Mouse (Mus musculus) kidney, embryonic 16.5 days (tissue): Measurements from ENCODE around the gene Pam. TPM values are rescaled to one million over a fixed set of nuclear protein-coding genes. Genes with fewer than 3 reads are reported as not detected.

Source experiments
- ATAC-seq: fragments of 200-750 bp; cut with Nextera tagmentation; 2 replicates; pipeline ENCODE4 v1.8.0; 2017; ENCODE audit warnings: moderate TSS enrichment; ENCODE audit not compliant: low FRiP score, low TSS enrichment
- H3K27ac ChIP-seq: fragments of 300-500 bp; sonication (generic); 2 replicates; pipeline ENCODE4 v1.5.1; 2014; ENCODE audit warnings: low read length
- H3K27me3 ChIP-seq: fragments of 300-500 bp; sonication (generic); 2 replicates; pipeline ENCODE4 v1.6.1; 2014; ENCODE audit warnings: low read length, control low read depth, mixed read lengths; ENCODE audit not compliant: insufficient read depth
- H3K36me3 ChIP-seq: fragments of 300-500 bp; sonication (generic); 2 replicates; pipeline ENCODE4 v1.6.1; 2014; ENCODE audit warnings: low read length, control low read depth, mixed read lengths; ENCODE audit not compliant: insufficient read depth
- H3K4me1 ChIP-seq: fragments of 300-500 bp; sonication (generic); 2 replicates; pipeline ENCODE4 v1.6.1; 2014; ENCODE audit warnings: low read length, control low read depth, mixed read lengths; ENCODE audit not compliant: insufficient read depth
- H3K4me2 ChIP-seq: fragments of 300-500 bp; sonication (generic); replicated peaks from 2 replicates; pipeline ENCODE4 v1.6.1; 2014; ENCODE audit warnings: low read depth, low read length
- H3K4me3 ChIP-seq: fragments of 300-500 bp; sonication (generic); 2 replicates; pipeline ENCODE4 v1.5.1; 2014; ENCODE audit warnings: mild to moderate bottlenecking, low read length
- H3K9ac ChIP-seq: fragments of 300-500 bp; sonication (generic); replicated peaks from 2 replicates; pipeline ENCODE4 v1.6.1; 2014; ENCODE audit warnings: low read length
- H3K9me3 ChIP-seq: fragments of 300-500 bp; sonication (generic); 2 replicates; pipeline ENCODE4 v1.6.1; 2016; ENCODE audit warnings: low read length, control low read depth
- WGBS: fragments of 180-500 bp; shearing (Covaris S2); extraction: QIAGEN DNeasy Blood & Tissue Kit; methylation state at CpG from one replicate; pipeline ENCODE4 v1.1.7; 2014; 5-methylcytosine and 5-hydroxymethylcytosine counted together
- polyA plus RNA-seq: library from polyadenylated mRNA; unstranded; fragments of >200 nt; fragmentation: Nextera tagmentation; extraction: Ambion mirVana; gene quantifications from 2 replicates; pipeline ENCODE4 v1.2.1, GENCODE M21; 2015

Pam gene
- polyA plus RNA-seq, 1 experiment from 2014 or later = 23.7 TPM

- Histone ChIP-seq H3K9me3 (no peaks in the 10 kb centered on the region), H3K27me3 (no peaks in the 10 kb centered on the region), H3K4me2 (no peak overlapping the region), H3K4me3 (no peak overlapping the region), H3K27ac (no peak overlapping the region), H3K9ac (no peak overlapping the region), H3K4me1 (peaks cover 4% of the 10 kb centered on the region; the same call in 1 of the 2 replicates), H3K36me3 (no peaks in the 10 kb centered on the region)
- no peak for ATAC-seq
Observed at GRCm38 (mm10) chr1:97934940-97935339, 160.5 kb downstream of the Pam start.

- Histone ChIP-seq H3K4me2 (no peak overlapping the region), H3K27ac (no peak overlapping the region)
- 81% methylated on average over 4 of the region's 4 CpGs for WGBS
Observed at GRCm38 (mm10) chr1:97931220-97931619, 164.2 kb downstream of the Pam start.

GRCm38 (mm10) chr1:97929415-97930028, 165.9 kb downstream of the Pam start:
- Histone ChIP-seq H3K9me3 (no peaks in the 10 kb centered on the region), H3K27ac (no peak overlapping the region), H3K9ac (no peak overlapping the region), H3K4me1 (no peaks in the 10 kb centered on the region), H3K4me2 (no peak overlapping the region), H3K27me3 (no peaks in the 10 kb centered on the region), H3K36me3 (no peaks in the 10 kb centered on the region), H3K4me3 (no peak overlapping the region)
- 68% methylated on average over 4 of the region's 4 CpGs for WGBS
- ATAC-seq = no peak

More at GRCm38 (mm10) chr1:97931220-97931619, 164.2 kb downstream of the Pam start:
- ATAC-seq = no peak
- no peak overlapping the region for H3K9ac ChIP-seq
- no peaks in the 10 kb centered on the region for H3K9me3 ChIP-seq
- no peaks in the 10 kb centered on the region for H3K36me3 ChIP-seq
- no peaks in the 10 kb centered on the region for H3K4me1 ChIP-seq
- H3K27me3 ChIP-seq = no peaks in the 10 kb centered on the region
- H3K4me3 ChIP-seq = no peak overlapping the region

- Histone ChIP-seq H3K4me2 (no peak overlapping the region; the same call in 1 of the 2 replicates), H3K4me1 (no peaks in the 10 kb centered on the region), H3K4me3 (no peak overlapping the region), H3K27me3 (no peaks in the 10 kb centered on the region), H3K36me3 (no peaks in the 10 kb centered on the region), H3K9ac (no peak overlapping the region), H3K27ac (peak overlapping the region; percentile 78), H3K9me3 (no peaks in the 10 kb centered on the region)
- 62% methylated on average over 7 of the region's 7 CpGs for WGBS
- peak; percentile 83 for ATAC-seq
Observed at GRCm38 (mm10) chr1:97926789-97927188, 168.7 kb downstream of the Pam start.

- no peak overlapping the region for H3K4me3 ChIP-seq
- no peaks in the 10 kb centered on the region for H3K9me3 ChIP-seq
- no peaks in the 10 kb centered on the region for H3K27me3 ChIP-seq
- ATAC-seq = peak; percentile 49; the same call in 1 of the 2 replicates
- no peaks in the 10 kb centered on the region for H3K36me3 ChIP-seq
- no peak overlapping the region for H3K4me2 ChIP-seq
- H3K27ac ChIP-seq = peak overlapping the region; percentile 78; the same call in 1 of the 2 replicates
- no peak overlapping the region for H3K9ac ChIP-seq
- H3K4me1 ChIP-seq = no peaks in the 10 kb centered on the region
- 57% methylated on average over 2 of the region's 2 CpGs for WGBS
Observed at GRCm38 (mm10) chr1:97926017-97926540, 169.4 kb downstream of the Pam start.

GRCm38 (mm10) chr1:97922395-97922794, 173.1 kb downstream of the Pam start:
- Histone ChIP-seq H3K27ac (no peak overlapping the region), H3K27me3 (no peaks in the 10 kb centered on the region), H3K9ac (no peak overlapping the region), H3K4me2 (no peak overlapping the region), H3K9me3 (no peaks in the 10 kb centered on the region), H3K4me1 (peaks cover 6% of the 10 kb centered on the region; the same call in 1 of the 2 replicates), H3K4me3 (no peak overlapping the region), H3K36me3 (no peaks in the 10 kb centered on the region)
- WGBS = 78% methylated on average over 6 of the region's 6 CpGs
- ATAC-seq = no peak

- whole genome bisulfite sequencing = 79% methylated on average over 1 of the region's 1 CpGs
- Histone ChIP-seq H3K27me3 (no peaks in the 10 kb centered on the region), H3K4me2 (no peak overlapping the region), H3K27ac (no peak overlapping the region), H3K36me3 (no peaks in the 10 kb centered on the region), H3K9me3 (no peaks in the 10 kb centered on the region), H3K4me3 (no peak overlapping the region), H3K4me1 (peaks cover 6% of the 10 kb centered on the region; the same call in 1 of the 2 replicates), H3K9ac (no peak overlapping the region)
- no peak for ATAC-seq
Observed at GRCm38 (mm10) chr1:97921886-97922285, 173.6 kb downstream of the Pam start.

- ATAC-seq = peak; percentile 88; the same call in 1 of the 2 replicates
- Histone ChIP-seq H3K9me3 (no peaks in the 10 kb centered on the region), H3K4me2 (no peak overlapping the region), H3K4me3 (no peak overlapping the region), H3K27me3 (no peaks in the 10 kb centered on the region), H3K4me1 (peaks cover 6% of the 10 kb centered on the region; the same call in 1 of the 2 replicates), H3K9ac (no peak overlapping the region), H3K27ac (peak overlapping the region; percentile 58; the same call in 1 of the 2 replicates), H3K36me3 (no peaks in the 10 kb centered on the region)
- 12% methylated on average over 8 of the region's 8 CpGs for WGBS
Observed at GRCm38 (mm10) chr1:97918495-97918894, 177.0 kb downstream of the Pam start.

- Histone ChIP-seq H3K4me3 (no peak overlapping the region), H3K9me3 (no peaks in the 10 kb centered on the region), H3K27ac (no peak overlapping the region), H3K9ac (no peak overlapping the region), H3K4me2 (no peak overlapping the region), H3K4me1 (peaks cover 6% of the 10 kb centered on the region; the same call in 1 of the 2 replicates), H3K36me3 (no peaks in the 10 kb centered on the region), H3K27me3 (no peaks in the 10 kb centered on the region)
- 78% methylated on average over 2 of the region's 2 CpGs for WGBS
- no peak for ATAC-seq
Observed at GRCm38 (mm10) chr1:97916971-97917234, 178.5 kb downstream of the Pam start.

- H3K27me3 ChIP-seq = no peaks in the 10 kb centered on the region
- H3K36me3 ChIP-seq = no peaks in the 10 kb centered on the region
- no peak overlapping the region for H3K9ac ChIP-seq
- WGBS = 79% methylated on average over 12 of the region's 12 CpGs
- H3K4me3 ChIP-seq = no peak overlapping the region
- no peak overlapping the region for H3K27ac ChIP-seq
- H3K9me3 ChIP-seq = no peaks in the 10 kb centered on the region
- H3K4me2 ChIP-seq = no peak overlapping the region
- peaks cover 6% of the 10 kb centered on the region; the same call in 1 of the 2 replicates for H3K4me1 ChIP-seq
- no peak for ATAC-seq
Observed at GRCm38 (mm10) chr1:97916218-97916970, 179.1 kb downstream of the Pam start.
